Mouse (Mus musculus) CH12.LX (cell line): ENCODE measurements at regions not wholly inside any gene's neighbourhood (a gene's known extent, or its start where the extent isn't known, plus 50 kb on each side); places are given as distances from the start of the nearest gene placed in this dataset.

Experiments
- CHD2 ChIP-seq: IDR thresholded peaks from 2 replicates; pipeline ENCODE4 v1.6.1; 2011; ENCODE audit warnings: low read length, improper control_type of control experiment
- CTCF ChIP-seq, 2 experiments: IDR thresholded peaks in 1 of 2; conservative IDR thresholded peaks in 1 of 2; 2 replicates each; pipeline ENCODE4 v1.5.1; 2011 to 2012; ENCODE audit warnings: low read depth in 2 of 2, low read length in 2 of 2, improper control_type of control experiment in 1 of 2, inconsistent platforms in 1 of 2, mild to moderate bottlenecking in 1 of 2, moderate library complexity in 1 of 2
- EP300 ChIP-seq: IDR thresholded peaks from 2 replicates; pipeline ENCODE4 v1.6.1; 2011; ENCODE audit warnings: low read length, improper control_type of control experiment
- MXI1 ChIP-seq: IDR thresholded peaks from 2 replicates; pipeline ENCODE4 v1.6.1; 2011; ENCODE audit warnings: mild to moderate bottlenecking, low read depth, low read length, improper control_type of control experiment
- USF1 ChIP-seq: IDR thresholded peaks from 2 replicates; pipeline ENCODE4 v1.6.1; 2014; ENCODE audit warnings: low read depth, mild to moderate bottlenecking, inconsistent platforms, low read length, improper control_type of control experiment
- ZC3H11A ChIP-seq: IDR thresholded peaks from 2 replicates; pipeline ENCODE4 v1.6.1; 2012; ENCODE audit warnings: low read depth, mild to moderate bottlenecking, inconsistent platforms, low read length, improper control_type of control experiment
- ZMIZ1 ChIP-seq: IDR thresholded peaks from 2 replicates; pipeline ENCODE4 v1.6.1; 2012; ENCODE audit warnings: low read depth, mild to moderate bottlenecking, inconsistent platforms, low read length, improper control_type of control experiment

DNA sequence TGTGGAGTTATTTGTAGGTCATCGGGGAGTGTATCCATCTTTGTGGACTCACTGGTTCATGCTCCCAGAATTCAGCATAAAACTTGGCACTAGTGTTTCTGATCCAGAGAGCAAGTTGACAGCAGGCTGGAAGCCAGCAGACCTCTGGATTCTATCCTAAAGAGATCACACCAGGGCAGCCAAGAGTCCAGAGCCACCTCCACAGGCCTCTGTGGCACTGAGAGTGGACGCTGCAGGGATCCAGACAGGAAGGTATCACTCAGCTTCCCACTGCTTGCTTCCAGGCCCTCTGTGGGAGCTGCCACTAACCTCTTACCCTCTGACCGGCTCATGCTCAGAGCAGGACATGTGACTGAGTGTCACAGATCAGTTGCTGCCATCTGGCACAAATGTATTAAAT, 69.8 kb upstream of the Plcl2 start:
- TF ChIP-seq CHD2 (no peak), ZMIZ1 (no peak), USF1 (no peak), EP300 (no peak), ZC3H11A (no peak), CTCF (conservative IDR thresholded peaks at IDR 0.05 in 1 of 2, IDR thresholded peaks at IDR 0.05 in 1 of 2; ENCODE audit: low read depth in 2 of 2, low read length in 2 of 2) (no peak), MXI1 (no peak)
